Mouse (Mus musculus): Measurements from ENCODE around the gene Ptprg. TPM values are rescaled to one million over a fixed set of nuclear protein-coding genes. Genes with fewer than 3 reads are reported as not detected.
"Not testable (repeated sequence)": the region's sequence is repeated elsewhere in the genome, so short reads cannot be mapped to it uniquely, and the experiment has no call there.

Ptprg gene
- polyA plus RNA-seq, 1 experiment from 2014 or later: 30.1 TPM

DNA sequence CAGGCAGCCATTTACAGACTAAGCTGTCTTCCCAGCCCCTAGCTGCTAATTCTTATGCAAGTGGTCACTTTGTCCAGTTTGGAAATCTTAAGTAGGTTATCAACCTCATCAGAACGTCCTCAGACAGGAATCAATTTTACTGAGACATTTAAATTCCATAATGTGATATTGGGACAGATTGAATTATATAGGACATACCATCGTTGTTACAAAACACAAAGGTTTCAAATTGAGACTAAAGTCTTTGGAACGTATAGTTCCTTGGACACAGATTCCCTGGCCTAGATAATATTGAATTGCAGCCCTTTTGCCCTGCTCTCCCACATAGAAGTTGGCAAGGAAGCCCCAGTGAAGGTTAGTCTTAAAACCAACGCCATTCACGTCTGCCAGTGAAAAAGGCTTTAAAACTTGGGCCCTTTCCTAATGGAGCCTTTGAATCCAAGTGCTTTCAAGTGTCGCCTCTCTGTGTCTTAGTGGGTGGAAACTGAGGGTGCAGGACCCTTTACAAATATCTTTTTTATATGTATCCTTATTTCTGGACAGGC, 222.7 kb downstream of the Ptprg start:
- Histone ChIP-seq H3K4me2 (replicated peaks) (no peak overlapping the region), H3K27ac (replicated peaks) (no peak overlapping the region), H3K9ac (replicated peaks) (no peak overlapping the region), H3K36me3 (no peaks in the 10 kb centered on the region), H3K9me3 (no peaks in the 10 kb centered on the region), H3K4me1 (peaks cover 15% of the 10 kb centered on the region), H3K27me3 (no peaks in the 10 kb centered on the region), H3K4me3 (no peak overlapping the region)
- ATAC-seq (replicated peaks): no peak
- WGBS: 57% methylated on average over 6 of the region's 6 CpGs

DNA sequence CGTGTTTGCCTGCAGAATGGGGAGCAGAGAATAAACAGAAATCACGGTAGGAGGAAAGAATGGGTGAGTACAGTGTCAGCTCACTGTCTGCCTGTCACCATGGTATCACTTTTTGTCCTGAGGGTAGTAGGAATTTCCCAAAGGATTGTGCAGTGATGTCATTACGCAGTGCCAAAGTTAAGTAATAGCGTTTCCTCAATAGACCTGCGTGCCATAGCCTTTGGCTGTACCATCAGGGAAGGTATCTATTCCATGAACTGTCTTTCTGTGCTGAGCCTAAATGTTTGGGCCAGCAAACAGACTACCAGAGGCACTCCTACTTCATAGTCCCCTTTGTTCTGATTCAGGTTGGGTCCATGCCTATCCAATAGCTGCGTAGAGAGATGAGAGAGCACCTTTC, 223.2 kb downstream of the Ptprg start:
- H3K4me2 ChIP-seq (replicated peaks): no peak overlapping the region
- ATAC-seq (replicated peaks): no peak

DNA sequence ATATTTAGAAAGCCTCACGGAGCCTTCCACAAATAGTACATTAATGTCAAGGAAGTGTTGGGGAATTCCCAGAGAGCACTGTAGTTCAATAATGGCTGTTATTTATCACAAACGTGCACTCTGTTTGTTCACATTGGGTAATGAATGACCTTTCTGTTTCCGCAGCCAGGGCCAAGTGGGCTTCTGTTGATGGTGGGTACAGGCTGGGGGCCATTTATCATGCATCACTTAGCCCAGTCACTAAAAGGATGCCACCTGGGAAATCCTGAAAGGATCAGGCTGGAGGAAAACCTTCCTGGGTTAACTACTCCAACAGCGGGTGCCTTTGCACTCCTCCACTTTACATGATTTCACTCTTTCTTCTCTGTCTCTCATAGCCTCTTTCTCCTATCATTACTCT, 237.9 kb downstream of the Ptprg start:
- Histone ChIP-seq H3K9me3 (no peaks in the 10 kb centered on the region), H3K4me1 (no peaks in the 10 kb centered on the region)
- WGBS: 42% methylated on average over 4 of the region's 4 CpGs

More for the DNA sequence above, 223.2 kb downstream of the Ptprg start:
- WGBS: 78% methylated on average over 6 of the region's 6 CpGs
- no peak overlapping the region for H3K9ac ChIP-seq (replicated peaks)
- no peaks in the 10 kb centered on the region for H3K27me3 ChIP-seq
- no peaks in the 10 kb centered on the region for H3K9me3 ChIP-seq
- H3K36me3 ChIP-seq: no peaks in the 10 kb centered on the region
- no peak overlapping the region for H3K27ac ChIP-seq (replicated peaks)
- H3K4me1 ChIP-seq: peaks cover 15% of the 10 kb centered on the region
- H3K4me3 ChIP-seq: no peak overlapping the region

GRCm38 (mm10) chr14:11793847-11794246, 240.5 kb downstream of the Ptprg start:
- 55% methylated on average over 3 of the region's 3 CpGs for WGBS
- Histone ChIP-seq H3K4me2 (replicated peaks) (no peak overlapping the region), H3K4me1 (no peaks in the 10 kb centered on the region), H3K9ac (replicated peaks) (no peak overlapping the region), H3K4me3 (no peak overlapping the region), H3K27me3 (no peaks in the 10 kb centered on the region), H3K9me3 (no peaks in the 10 kb centered on the region), H3K36me3 (no peaks in the 10 kb centered on the region), H3K27ac (replicated peaks) (no peak overlapping the region)
- no peak for ATAC-seq (replicated peaks)

More for the DNA sequence above, 237.9 kb downstream of the Ptprg start:
- Histone ChIP-seq H3K4me2 (replicated peaks) (no peak overlapping the region), H3K36me3 (no peaks in the 10 kb centered on the region), H3K4me3 (no peak overlapping the region), H3K9ac (replicated peaks) (no peak overlapping the region), H3K27ac (replicated peaks) (no peak overlapping the region), H3K27me3 (no peaks in the 10 kb centered on the region)
- ATAC-seq (replicated peaks): no peak

DNA sequence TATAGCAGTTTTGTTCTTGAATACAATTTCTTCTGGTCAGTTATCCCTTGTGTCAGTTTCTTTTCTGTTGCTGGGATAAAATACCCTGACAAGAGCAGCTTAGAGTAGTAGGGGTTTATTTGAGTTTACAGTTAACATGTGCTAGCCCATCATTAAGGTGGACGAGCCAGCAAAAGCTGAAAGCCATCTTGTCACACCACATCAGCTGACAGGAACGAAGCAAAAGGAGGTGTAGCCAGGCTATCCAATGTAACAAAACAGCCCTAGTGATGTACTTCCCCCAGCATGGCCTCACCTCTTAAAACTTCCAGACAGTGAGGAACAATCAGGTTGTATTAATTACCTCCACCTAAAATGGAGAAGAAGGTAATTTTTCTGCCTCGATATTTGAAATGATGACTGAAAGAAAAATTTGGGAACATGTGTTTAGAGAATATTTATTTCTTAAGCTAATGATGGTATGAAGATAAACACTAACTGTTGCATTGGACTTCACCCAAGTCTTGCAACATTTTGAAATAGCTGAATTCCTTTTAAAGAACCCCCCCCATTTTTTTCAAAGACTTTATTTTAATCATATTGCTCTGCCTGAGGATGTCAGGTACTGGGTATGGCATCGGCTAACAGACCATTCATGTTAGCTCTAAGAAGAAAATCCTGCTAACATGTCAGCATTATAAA, 249.2 kb downstream of the Ptprg start:
- Histone ChIP-seq H3K27me3 (no peaks in the 10 kb centered on the region), H3K4me1 (no peaks in the 10 kb centered on the region), H3K9me3 (no peaks in the 10 kb centered on the region), H3K4me2 (replicated peaks) (no peak overlapping the region), H3K27ac (replicated peaks) (no peak overlapping the region), H3K4me3 (no peak overlapping the region), H3K36me3 (no peaks in the 10 kb centered on the region), H3K9ac (replicated peaks) (no peak overlapping the region)
- WGBS: 65% methylated on average over 4 of the region's 4 CpGs
- ATAC-seq (replicated peaks): no peak

DNA sequence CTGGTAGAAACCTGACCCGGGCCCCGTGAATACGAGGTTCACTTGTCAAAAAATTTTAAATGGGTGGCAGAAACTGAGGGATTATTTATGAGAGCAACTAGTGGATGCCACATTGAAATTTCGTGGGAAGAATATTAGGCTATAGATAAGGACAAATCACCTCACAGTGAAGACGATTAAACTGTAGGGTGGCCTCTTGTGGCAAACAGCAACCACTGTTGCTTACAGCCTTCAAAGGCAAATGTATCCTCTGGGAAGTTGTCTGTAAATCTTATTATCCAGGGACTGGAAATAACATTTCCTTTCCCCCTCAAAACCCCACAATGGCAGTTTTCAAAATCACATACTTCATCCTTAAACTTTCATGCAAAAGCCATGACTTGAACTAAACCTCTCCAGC, 253.3 kb downstream of the Ptprg start:
- Histone ChIP-seq H3K27ac (replicated peaks) (no peak overlapping the region), H3K4me1 (no peaks in the 10 kb centered on the region), H3K27me3 (no peaks in the 10 kb centered on the region), H3K9me3 (no peaks in the 10 kb centered on the region), H3K36me3 (no peaks in the 10 kb centered on the region), H3K4me3 (no peak overlapping the region), H3K4me2 (replicated peaks) (no peak overlapping the region), H3K9ac (replicated peaks) (no peak overlapping the region)
- WGBS: 51% methylated on average over 5 of the region's 5 CpGs
- ATAC-seq (replicated peaks): no peak

DNA sequence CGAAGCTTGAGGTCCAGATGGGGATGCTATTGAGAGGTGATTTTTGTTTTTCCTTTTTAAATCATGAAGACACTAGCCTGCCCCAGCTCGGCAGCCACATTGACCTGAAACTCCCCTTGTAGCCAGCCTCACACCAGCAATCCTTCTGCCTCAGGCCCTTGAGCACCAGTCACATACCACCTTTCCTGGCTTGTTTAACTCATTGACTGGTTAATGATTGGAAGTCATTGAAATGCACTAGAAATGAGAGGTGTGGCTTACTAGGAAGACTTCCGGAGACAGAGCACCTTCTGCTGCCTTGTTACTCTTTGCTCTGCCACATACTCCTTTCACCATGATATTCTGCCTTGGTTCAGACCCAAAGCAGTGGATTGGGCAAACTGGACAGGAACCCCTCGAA, 254.1 kb downstream of the Ptprg start:
- H3K27ac ChIP-seq (replicated peaks): no peak overlapping the region
- H3K9me3 ChIP-seq: no peaks in the 10 kb centered on the region
- ATAC-seq (replicated peaks): no peak
- 75% methylated on average over 4 of the region's 4 CpGs for WGBS
- H3K4me3 ChIP-seq: no peak overlapping the region
- no peaks in the 10 kb centered on the region for H3K27me3 ChIP-seq
- H3K4me1 ChIP-seq: no peaks in the 10 kb centered on the region
- H3K9ac ChIP-seq (replicated peaks): no peak overlapping the region
- H3K36me3 ChIP-seq: no peaks in the 10 kb centered on the region
- H3K4me2 ChIP-seq (replicated peaks): no peak overlapping the region

GRCm38 (mm10) chr14:11811142-11811761, 257.9 kb downstream of the Ptprg start:
- Histone ChIP-seq H3K4me2 (replicated peaks) (no peak overlapping the region), H3K27me3 (no peaks in the 10 kb centered on the region), H3K4me3 (no peak overlapping the region), H3K9ac (replicated peaks) (no peak overlapping the region), H3K4me1 (no peaks in the 10 kb centered on the region), H3K9me3 (no peaks in the 10 kb centered on the region), H3K27ac (replicated peaks) (no peak overlapping the region), H3K36me3 (no peaks in the 10 kb centered on the region)
- ATAC-seq (replicated peaks): no peak
- WGBS: 84% methylated on average over 7 of the region's 7 CpGs

DNA sequence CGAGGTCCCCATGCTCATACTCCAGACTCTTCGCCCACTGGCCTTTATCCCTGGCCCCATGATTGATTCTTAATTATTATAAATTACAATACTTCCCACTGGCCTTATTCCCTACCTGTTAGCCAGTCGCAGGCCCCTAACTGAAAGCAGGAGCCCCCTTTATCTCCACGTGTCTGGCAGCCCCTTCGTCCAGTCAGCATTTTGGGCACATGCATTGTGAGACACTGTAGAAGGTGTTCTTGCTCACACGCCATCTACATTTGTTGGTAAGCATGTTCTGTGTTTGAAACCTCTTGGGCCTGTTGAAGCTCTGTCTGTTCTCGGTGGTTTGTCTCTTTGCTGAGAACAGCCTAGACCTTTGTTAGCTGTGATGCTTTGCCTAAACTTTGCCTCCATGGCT, 259.0 kb downstream of the Ptprg start:
- Histone ChIP-seq H3K9ac (replicated peaks) (no peak overlapping the region), H3K27me3 (no peaks in the 10 kb centered on the region), H3K4me1 (no peaks in the 10 kb centered on the region), H3K9me3 (no peaks in the 10 kb centered on the region), H3K36me3 (no peaks in the 10 kb centered on the region), H3K27ac (replicated peaks) (no peak overlapping the region), H3K4me3 (no peak overlapping the region), H3K4me2 (replicated peaks) (no peak overlapping the region)
- WGBS: 92% methylated on average over 7 of the region's 7 CpGs
- ATAC-seq (replicated peaks): no peak

DNA sequence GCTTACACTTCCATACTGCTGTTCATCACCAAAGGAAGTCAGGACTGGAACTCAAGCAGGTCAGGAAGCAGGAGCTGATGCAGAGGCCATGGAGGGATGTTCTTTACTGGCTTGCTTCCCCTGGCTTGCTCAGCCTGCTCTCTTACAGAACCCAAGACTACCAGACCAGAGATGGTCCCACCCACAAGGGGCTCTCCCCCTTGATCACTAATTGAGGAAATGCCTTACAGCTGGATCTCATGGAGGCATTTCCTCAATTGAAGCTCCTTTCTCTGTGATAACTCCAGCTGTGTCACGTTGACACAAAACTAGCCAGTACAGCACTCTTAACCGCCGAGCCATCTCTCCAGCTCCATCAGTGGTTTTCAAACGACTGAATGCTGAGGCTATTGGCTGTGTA, 261.5 kb downstream of the Ptprg start:
- not testable (repeated sequence) for ATAC-seq (replicated peaks); H3K27me3 ChIP-seq; H3K36me3 ChIP-seq; H3K4me1 ChIP-seq; H3K4me3 ChIP-seq; H3K9me3 ChIP-seq; H3K9ac ChIP-seq (replicated peaks); H3K4me2 ChIP-seq (replicated peaks); H3K27ac ChIP-seq (replicated peaks)
- WGBS: 83% methylated on average over 4 of the region's 4 CpGs

DNA sequence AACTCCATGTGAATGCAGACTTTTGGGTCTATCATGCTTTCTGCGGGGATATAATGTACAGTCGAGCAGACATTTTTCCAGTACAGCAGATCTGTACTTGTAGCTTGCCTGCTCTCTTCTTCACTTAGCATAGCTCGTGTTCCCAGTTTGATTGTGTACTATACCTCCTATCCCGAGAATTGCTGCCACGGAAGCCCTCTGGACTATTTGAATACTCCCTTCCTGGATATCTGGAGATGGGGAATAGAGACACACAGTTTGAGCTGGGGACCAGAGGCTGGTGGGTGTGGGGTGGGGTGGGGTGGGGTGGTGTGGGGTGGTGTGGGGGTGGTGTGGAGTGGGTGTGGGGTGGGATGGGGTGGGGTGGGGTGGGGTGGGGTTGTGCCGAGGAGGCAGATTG, 263.9 kb downstream of the Ptprg start:
- Histone ChIP-seq H3K36me3 (no peaks in the 10 kb centered on the region), H3K9ac (replicated peaks) (no peak overlapping the region), H3K4me3 (no peak overlapping the region), H3K4me2 (replicated peaks) (no peak overlapping the region), H3K27me3 (no peaks in the 10 kb centered on the region), H3K9me3 (no peaks in the 10 kb centered on the region), H3K27ac (replicated peaks) (no peak overlapping the region), H3K4me1 (0 out of 2 replicates have a peak, but pooled peaks cover 4% of the 10 kb centered on the region)
- WGBS: 87% methylated on average over 6 of the region's 6 CpGs
- no peak for ATAC-seq (replicated peaks)

GRCm38 (mm10) chr14:11818054-11818453, 264.7 kb downstream of the Ptprg start:
- Histone ChIP-seq H3K9me3 (no peaks in the 10 kb centered on the region), H3K27me3 (no peaks in the 10 kb centered on the region), H3K4me1 (peaks cover 7% of the 10 kb centered on the region; the same call in 1 of the 2 replicates), H3K4me2 (replicated peaks) (no peak overlapping the region), H3K27ac (replicated peaks) (no peak overlapping the region), H3K4me3 (no peak overlapping the region), H3K36me3 (no peaks in the 10 kb centered on the region), H3K9ac (replicated peaks) (no peak overlapping the region)
- no peak for ATAC-seq (replicated peaks)
- WGBS: 68% methylated on average over 3 of the region's 3 CpGs
